Mouse (Mus musculus): Measurements from ENCODE around the gene Spcs1. TPM values are rescaled to one million over a fixed set of nuclear protein-coding genes. Genes with fewer than 3 reads are reported as not detected.

Gene Spcs1
- polyA plus RNA-seq, 1 experiment from 2014 or later: 341 TPM

DNA sequence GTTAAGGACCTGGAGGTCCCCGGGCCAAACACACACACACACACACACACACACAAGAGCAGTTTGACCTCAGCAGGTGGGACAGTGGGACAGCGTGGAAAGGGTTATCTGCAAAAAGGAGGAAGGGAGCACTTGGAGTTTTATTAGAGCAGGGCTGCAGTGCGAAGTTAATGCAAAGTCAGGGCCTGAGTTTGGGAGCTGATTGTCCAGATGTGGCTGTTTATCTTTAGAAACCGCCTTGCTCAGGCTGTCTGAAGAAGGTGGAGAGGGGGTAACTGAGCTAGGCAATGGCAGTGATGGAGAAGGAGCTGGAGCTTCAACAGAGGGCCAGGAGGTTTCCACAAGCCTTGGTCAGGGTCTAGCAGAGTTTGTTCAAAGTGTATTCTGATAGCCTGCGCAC, 5.3 kb upstream of the Spcs1 start:
- no peak overlapping the region for H3K4me2 ChIP-seq (replicated peaks)
- peaks cover 3% of the 10 kb centered on the region; the same call in 1 of the 2 replicates for H3K4me1 ChIP-seq
- no peak overlapping the region for H3K9ac ChIP-seq
- no peaks in the 10 kb centered on the region for H3K27me3 ChIP-seq
- no peak overlapping the region for H3K4me3 ChIP-seq
- no peaks in the 10 kb centered on the region for H3K9me3 ChIP-seq
- no peak for ATAC-seq (ENCODE audit: insufficient number of reproducible peaks, insufficient read depth, low FRiP score, low TSS enrichment)
- 82% methylated on average over 5 of the region's 5 CpGs for WGBS
- peaks cover 36% of the 10 kb centered on the region for H3K36me3 ChIP-seq
- no peak overlapping the region for H3K27ac ChIP-seq

DNA sequence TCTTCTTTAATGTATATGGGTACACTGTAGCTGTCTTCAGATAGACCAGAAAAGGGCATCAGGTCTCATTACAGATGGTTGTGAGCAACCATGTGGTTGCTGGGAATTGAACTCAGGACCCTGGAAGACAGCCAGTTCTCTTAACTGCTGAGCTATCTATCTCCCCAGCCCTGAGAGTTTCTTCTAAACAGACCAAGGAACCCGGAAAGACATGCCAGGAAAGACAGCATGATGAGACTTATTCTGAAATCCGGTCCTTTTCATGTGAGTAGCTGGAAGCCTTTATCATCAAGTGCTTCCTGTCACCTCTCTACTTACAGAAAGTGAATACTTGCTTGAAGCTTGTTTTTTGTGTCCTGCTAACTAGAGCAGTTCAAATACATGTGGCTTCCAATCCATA, 3.1 kb upstream of the Spcs1 start:
- Histone ChIP-seq H3K4me3 (no peak overlapping the region), H3K4me2 (replicated peaks) (no peak overlapping the region), H3K4me1 (peaks cover 8% of the 10 kb centered on the region; the same call in 1 of the 2 replicates), H3K27me3 (no peaks in the 10 kb centered on the region), H3K27ac (no peak overlapping the region), H3K9me3 (no peaks in the 10 kb centered on the region), H3K9ac (no peak overlapping the region), H3K36me3 (peaks cover 15% of the 10 kb centered on the region)
- WGBS: 90% methylated on average over 2 of the region's 2 CpGs
- ATAC-seq (ENCODE audit: insufficient number of reproducible peaks, insufficient read depth, low FRiP score, low TSS enrichment): no peak

DNA sequence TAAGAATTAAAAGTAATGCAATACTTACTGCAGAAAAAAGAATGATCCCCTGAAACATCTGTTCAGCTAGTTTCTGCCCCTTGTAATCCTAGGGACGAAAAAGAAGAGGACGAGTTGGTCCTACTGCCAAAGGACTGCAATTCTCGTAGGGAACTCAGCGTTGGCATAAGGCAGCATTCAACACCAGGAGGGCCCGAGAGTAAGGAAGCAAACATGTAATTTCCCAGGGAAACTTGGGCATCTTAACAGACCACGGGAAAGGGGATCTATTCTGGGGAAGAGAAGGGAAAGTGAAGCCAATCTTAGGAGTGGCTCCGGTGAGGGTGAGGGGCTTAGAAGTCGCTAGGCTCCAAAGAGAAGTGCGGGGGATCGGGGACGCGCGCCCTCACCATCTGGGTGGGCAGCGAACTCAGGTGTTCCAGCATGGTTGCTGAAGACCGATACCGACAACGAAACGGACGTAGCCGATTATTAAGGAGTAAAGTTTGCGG, 611 bp downstream of the Spcs1 start:
- Histone ChIP-seq H3K4me3 (peak overlapping the region; percentile 94), H3K4me1 (peaks cover 8% of the 10 kb centered on the region; the same call in 1 of the 2 replicates), H3K36me3 (peaks cover 12% of the 10 kb centered on the region; the same call in 1 of the 2 replicates), H3K27ac (peak overlapping the region; percentile 91), H3K9ac (peak overlapping the region; percentile 91), H3K27me3 (no peaks in the 10 kb centered on the region), H3K4me2 (replicated peaks) (peak overlapping the region; percentile 75), H3K9me3 (no peaks in the 10 kb centered on the region)
- under 1% methylated on average over 21 of the region's 21 CpGs for WGBS
- no peak for ATAC-seq (ENCODE audit: insufficient number of reproducible peaks, insufficient read depth, low FRiP score, low TSS enrichment)

DNA sequence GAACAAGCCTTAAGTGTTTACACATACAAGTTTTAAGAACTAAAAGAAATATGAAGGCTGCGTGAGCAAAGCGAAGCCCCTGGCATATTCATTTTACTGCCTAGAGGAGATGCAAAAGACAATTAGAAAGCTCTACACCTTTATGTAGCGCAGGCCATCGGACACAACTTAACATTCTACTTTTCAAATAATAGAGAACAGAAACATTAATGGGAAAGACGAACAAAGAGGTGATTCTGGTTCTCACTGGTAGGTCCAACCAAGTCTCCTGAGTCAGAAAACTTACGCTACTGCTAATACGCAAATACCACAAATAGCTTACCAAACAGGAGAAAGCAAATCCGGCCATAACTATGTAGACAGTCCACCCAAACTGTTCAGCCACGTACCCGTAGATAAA, 1.1 kb downstream of the Spcs1 start:
- H3K27me3 ChIP-seq: no peaks in the 10 kb centered on the region
- H3K27ac ChIP-seq: no peak overlapping the region
- no peak for ATAC-seq (ENCODE audit: insufficient number of reproducible peaks, insufficient read depth, low FRiP score, low TSS enrichment)
- peaks cover 8% of the 10 kb centered on the region; the same call in 1 of the 2 replicates for H3K4me1 ChIP-seq
- H3K9ac ChIP-seq: peak overlapping the region; percentile 91
- H3K4me3 ChIP-seq: peak overlapping the region; percentile 94
- 61% methylated on average over 10 of the region's 10 CpGs for WGBS
- peak overlapping the region; percentile 75 for H3K4me2 ChIP-seq (replicated peaks)
- no peaks in the 10 kb centered on the region for H3K9me3 ChIP-seq
- peaks cover 12% of the 10 kb centered on the region; the same call in 1 of the 2 replicates for H3K36me3 ChIP-seq

DNA sequence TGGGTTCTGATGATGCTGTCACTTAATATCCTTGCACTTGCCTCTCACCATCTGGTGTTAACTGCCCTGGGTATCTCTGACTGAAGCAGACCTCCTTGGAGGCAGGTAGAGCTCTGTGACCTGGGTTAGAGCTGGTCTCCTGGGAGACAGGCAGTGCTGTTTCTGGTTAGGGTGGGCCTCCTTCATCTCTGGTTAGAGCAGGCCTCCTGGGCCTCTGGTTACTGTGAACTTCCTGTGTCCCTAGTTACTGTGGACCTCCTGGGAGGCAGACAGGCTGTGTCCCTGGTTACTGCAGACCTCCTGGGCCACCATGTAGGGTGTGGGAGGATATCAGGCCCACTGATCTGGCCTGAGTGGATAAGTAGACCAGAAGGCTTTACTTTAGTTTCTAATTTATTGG, 5.1 kb downstream of the Spcs1 start:
- ATAC-seq (ENCODE audit: insufficient number of reproducible peaks, insufficient read depth, low FRiP score, low TSS enrichment): no peak
- no peaks in the 10 kb centered on the region for H3K9me3 ChIP-seq
- no peaks in the 10 kb centered on the region for H3K27me3 ChIP-seq
- no peak overlapping the region for H3K27ac ChIP-seq
- peaks cover 12% of the 10 kb centered on the region; the same call in 1 of the 2 replicates for H3K36me3 ChIP-seq
- H3K4me1 ChIP-seq: 0 out of 2 replicates have a peak, but pooled peaks cover 5% of the 10 kb centered on the region
- H3K4me3 ChIP-seq: no peak overlapping the region
- H3K9ac ChIP-seq: no peak overlapping the region
- H3K4me2 ChIP-seq (replicated peaks): no peak overlapping the region

DNA sequence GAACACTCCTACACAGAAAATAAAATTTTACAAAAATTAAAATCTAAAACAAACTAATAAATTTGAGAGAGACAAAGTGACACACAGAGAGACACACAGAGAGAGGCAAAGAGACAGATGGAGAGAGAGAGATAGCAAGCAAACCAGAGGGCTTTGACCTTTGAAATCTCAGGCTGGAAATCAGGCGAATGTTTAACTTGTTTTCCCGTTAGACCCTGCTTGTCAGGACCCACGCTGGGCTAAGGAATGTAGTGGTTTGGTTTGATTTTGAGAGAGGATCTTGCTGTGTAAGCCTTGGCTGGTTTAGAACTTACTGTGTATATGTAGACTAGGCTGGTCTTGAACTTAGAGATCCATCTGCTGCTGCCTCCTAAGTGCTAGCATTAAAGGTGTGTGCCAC, 25.2 kb downstream of the Spcs1 start:
- Histone ChIP-seq H3K9ac (no peak overlapping the region), H3K27me3 (no peaks in the 10 kb centered on the region), H3K4me1 (no peaks in the 10 kb centered on the region), H3K4me2 (replicated peaks) (no peak overlapping the region), H3K36me3 (peaks cover 37% of the 10 kb centered on the region), H3K4me3 (no peak overlapping the region), H3K27ac (no peak overlapping the region), H3K9me3 (no peaks in the 10 kb centered on the region)
- no peak for ATAC-seq (ENCODE audit: insufficient number of reproducible peaks, insufficient read depth, low FRiP score, low TSS enrichment)
- WGBS: 83% methylated on average over 3 of the region's 3 CpGs

DNA sequence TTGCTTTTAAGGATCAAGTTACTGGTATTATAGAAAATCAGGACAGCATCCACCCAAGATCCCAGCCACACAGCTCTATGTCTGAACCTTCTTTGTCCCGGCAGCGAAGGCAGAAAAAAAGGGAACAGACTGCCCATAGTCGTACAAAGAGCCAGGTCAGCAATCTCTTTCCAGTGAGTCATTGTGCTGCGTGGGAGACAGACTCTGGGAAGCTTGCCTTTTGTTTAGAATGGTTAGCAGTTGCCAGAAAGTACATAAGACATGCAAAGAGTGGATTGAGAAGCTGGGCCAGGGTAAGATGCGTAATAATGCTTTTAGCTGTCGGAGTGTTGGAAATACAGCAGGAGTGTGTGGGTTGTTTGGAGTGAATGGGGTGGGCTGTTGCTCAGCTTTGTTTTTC, 27.3 kb downstream of the Spcs1 start:
- Histone ChIP-seq H3K9me3 (no peaks in the 10 kb centered on the region), H3K4me2 (replicated peaks) (no peak overlapping the region), H3K36me3 (peaks cover 39% of the 10 kb centered on the region), H3K4me3 (no peak overlapping the region), H3K9ac (no peak overlapping the region), H3K27me3 (no peaks in the 10 kb centered on the region), H3K27ac (no peak overlapping the region), H3K4me1 (no peaks in the 10 kb centered on the region)
- no peak for ATAC-seq (ENCODE audit: insufficient number of reproducible peaks, insufficient read depth, low FRiP score, low TSS enrichment)
- 66% methylated on average over 6 of the region's 6 CpGs for WGBS

DNA sequence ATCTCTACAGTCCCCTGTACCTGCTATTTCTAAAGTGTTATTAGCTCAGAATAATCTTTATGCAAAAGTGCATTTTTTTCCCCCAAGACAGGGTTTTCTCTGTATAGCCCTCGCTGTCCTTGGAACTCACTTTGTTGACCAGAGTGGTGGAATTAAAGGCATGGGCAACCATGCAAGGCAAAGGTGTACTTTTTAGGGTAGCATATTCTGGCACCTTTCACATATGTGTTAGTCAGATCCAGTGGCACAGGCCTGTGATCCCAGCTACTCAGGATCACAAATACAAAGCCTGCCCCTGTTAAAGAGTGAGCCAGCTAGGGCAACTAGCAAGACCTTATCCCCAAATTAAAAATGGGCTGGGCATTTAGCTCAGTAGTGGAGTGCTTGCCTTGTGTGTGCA, 41.1 kb downstream of the Spcs1 start:
- Histone ChIP-seq H3K27ac (no peak overlapping the region), H3K36me3 (peaks cover 25% of the 10 kb centered on the region), H3K4me2 (replicated peaks) (no peak overlapping the region), H3K9ac (no peak overlapping the region), H3K9me3 (no peaks in the 10 kb centered on the region), H3K27me3 (no peaks in the 10 kb centered on the region), H3K4me3 (no peak overlapping the region), H3K4me1 (no peaks in the 10 kb centered on the region)
- 95% methylated on average over 1 of the region's 1 CpGs for WGBS
- ATAC-seq (ENCODE audit: insufficient number of reproducible peaks, insufficient read depth, low FRiP score, low TSS enrichment): no peak

DNA sequence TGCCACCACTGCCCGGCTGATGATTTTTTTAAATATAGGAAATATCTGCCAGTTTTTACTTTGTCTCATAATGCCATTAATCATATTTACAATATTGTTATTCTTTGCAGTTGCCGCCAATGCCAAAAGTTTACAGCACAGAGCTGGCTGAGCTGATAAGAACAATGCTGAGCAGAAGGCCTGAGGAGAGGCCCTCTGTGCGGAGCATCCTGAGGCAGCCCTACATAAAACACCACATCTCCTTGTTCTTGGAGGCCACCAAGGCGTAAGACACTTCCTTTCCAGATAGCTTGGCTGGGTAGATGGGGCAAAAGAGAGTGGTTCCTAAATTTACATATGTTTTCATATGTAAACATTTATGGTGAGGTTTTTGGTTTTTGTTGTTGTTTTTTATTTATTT, 42.4 kb downstream of the Spcs1 start:
- WGBS: 93% methylated on average over 4 of the region's 4 CpGs
- Histone ChIP-seq H3K9ac (no peak overlapping the region), H3K4me3 (no peak overlapping the region), H3K4me2 (replicated peaks) (no peak overlapping the region), H3K27me3 (no peaks in the 10 kb centered on the region), H3K36me3 (peaks cover 22% of the 10 kb centered on the region), H3K27ac (no peak overlapping the region), H3K4me1 (no peaks in the 10 kb centered on the region), H3K9me3 (no peaks in the 10 kb centered on the region)
- ATAC-seq (ENCODE audit: insufficient number of reproducible peaks, insufficient read depth, low FRiP score, low TSS enrichment): no peak

DNA sequence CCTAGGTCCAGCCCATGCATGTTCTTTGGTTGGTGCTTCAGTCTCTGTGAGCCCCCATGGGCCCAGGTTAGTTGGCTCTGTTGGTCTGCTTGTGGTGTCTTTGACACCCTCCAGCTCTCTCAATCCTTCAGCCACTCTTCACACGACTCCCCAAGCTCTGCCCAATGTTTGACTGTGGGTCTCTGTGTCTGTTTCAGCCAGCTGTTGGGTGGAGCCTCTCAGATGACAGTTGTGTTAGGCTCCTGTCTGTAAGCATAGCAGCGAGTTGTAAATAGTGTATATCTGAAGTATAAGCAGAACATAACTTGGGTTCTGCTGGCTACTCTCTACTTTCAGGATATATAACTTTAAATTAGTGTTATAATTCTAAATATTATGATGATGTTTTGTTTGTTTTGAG, 43.0 kb downstream of the Spcs1 start:
- no peaks in the 10 kb centered on the region for H3K9me3 ChIP-seq
- H3K4me1 ChIP-seq: no peaks in the 10 kb centered on the region
- H3K4me2 ChIP-seq (replicated peaks): no peak overlapping the region
- no peaks in the 10 kb centered on the region for H3K27me3 ChIP-seq
- no peak for ATAC-seq (ENCODE audit: insufficient number of reproducible peaks, insufficient read depth, low FRiP score, low TSS enrichment)
- no peak overlapping the region for H3K9ac ChIP-seq
- H3K36me3 ChIP-seq: peaks cover 22% of the 10 kb centered on the region
- H3K4me3 ChIP-seq: no peak overlapping the region
- 80% methylated on average over 2 of the region's 2 CpGs for WGBS
- no peak overlapping the region for H3K27ac ChIP-seq

DNA sequence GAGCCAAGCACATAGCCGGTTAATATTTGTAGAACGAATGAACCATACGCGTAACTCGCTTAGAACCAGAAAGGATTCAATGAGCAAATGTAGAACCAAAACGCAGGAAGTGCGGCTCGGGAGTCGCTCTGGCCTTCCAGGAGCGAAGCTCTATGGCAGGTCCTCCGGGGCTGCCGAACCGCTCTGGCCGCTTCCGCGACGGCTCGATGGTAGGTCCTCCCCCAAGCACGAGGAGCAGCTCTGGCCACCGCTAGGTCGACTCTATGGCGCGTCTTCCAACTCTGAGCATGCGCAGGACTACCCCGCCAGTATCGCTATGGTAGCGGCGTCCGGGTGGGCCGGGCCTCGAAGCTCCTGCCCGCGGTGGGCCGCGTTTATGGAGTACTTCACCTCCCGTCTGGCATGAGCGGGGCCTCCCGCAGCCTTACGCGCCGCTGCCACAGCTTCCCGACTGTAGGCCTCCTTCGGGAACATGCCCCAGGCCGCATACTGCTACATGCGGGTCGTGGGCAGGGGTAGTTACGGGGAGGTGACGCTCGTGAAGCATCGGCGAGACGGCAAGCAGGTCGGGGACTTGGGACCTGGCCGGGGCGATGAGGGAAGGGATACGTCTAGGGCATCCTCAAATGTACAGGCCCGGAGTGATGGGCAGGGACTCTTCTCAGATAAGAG, 50.2 kb downstream of the Spcs1 start, which contains the start of gene Nek4:
Gene Nek4, plus strand, starts transcription at position 224 of the 672 bp plus-strand sequence.
- Histone ChIP-seq H3K4me3 (peak within 1 kb of the TSS; percentile 79), H3K4me1 (peaks cover 6% of the 10 kb centered on the region; the same call in 1 of the 2 replicates), H3K9me3 (no peaks in the 10 kb centered on the region), H3K27ac (peak within 1 kb of the TSS; percentile 52; the same call in 1 of the 2 replicates), H3K27me3 (no peaks in the 10 kb centered on the region), H3K9ac (peak within 1 kb of the TSS; percentile 78), H3K36me3 (peaks cover 4% of the 10 kb centered on the region; the same call in 1 of the 2 replicates), H3K4me2 (replicated peaks) (peak within 1 kb of the TSS; percentile 60)
- ATAC-seq (ENCODE audit: insufficient number of reproducible peaks, insufficient read depth, low FRiP score, low TSS enrichment): peak; percentile 99
- under 1% methylated on average over 57 of the region's 57 CpGs for WGBS

DNA sequence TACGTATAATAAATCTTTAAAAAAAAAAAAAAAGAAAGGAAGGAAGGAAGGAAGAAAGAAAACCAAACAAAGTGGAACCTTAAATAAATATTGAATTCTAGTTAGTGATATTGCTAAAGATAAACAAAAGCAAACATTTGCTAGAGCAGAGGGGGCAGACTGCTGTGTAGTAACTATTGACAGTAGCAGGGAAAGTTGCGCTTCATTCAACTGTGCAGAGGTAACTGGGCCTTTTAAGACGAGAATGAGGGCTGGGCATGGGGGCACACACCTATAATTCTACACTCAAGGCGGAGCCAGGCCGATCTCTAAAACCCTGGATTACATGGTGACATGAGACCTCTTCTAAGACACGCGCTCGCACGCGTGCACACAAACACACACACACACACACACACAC, 51.5 kb downstream of the Spcs1 start:
- H3K4me1 ChIP-seq: peaks cover 6% of the 10 kb centered on the region; the same call in 1 of the 2 replicates
- ATAC-seq (ENCODE audit: insufficient number of reproducible peaks, insufficient read depth, low FRiP score, low TSS enrichment): no peak
- no peaks in the 10 kb centered on the region for H3K9me3 ChIP-seq
- peaks cover 4% of the 10 kb centered on the region; the same call in 1 of the 2 replicates for H3K36me3 ChIP-seq
- no peak overlapping the region for H3K4me3 ChIP-seq
- no peak overlapping the region for H3K4me2 ChIP-seq (replicated peaks)
- no peak overlapping the region for H3K9ac ChIP-seq
- no peak overlapping the region for H3K27ac ChIP-seq
- no peaks in the 10 kb centered on the region for H3K27me3 ChIP-seq
- 97% methylated on average over 10 of the region's 10 CpGs for WGBS
